Mouse (Mus musculus): ENCODE data around the gene Clcnka. TPM values are rescaled to one million over a fixed set of nuclear protein-coding genes. Genes with fewer than 3 reads are reported as not detected.

The Clcnka gene
- total and polyA plus RNA-seq, 3 experiments, result not detected

DNA sequence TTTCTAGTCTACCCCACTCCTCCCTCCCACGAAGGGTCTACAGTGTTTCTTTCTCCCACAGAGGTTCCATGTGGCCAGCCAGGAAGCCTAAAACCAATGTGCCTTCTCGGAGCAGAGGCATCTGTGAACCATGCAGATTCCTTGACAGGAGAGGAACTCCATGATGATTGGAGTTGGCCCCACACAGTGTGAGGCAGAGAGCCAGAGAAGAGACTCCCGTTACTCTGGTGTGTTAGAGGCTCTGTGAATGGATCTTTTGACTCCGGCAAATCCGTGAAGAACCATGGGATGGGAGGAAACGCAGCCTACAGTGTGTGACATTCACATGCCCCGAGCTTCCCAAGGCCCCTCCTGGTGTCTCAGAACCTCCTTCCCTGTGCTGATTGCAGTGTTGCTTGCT, 55.0 kb downstream of the Clcnka start:
- no peaks in the 10 kb centered on the region for H3K36me3 ChIP-seq (ENCODE audit: control insufficient read depth in 1 of 2, insufficient read depth in 2 of 2, low read length in 2 of 2)
- no peaks in the 10 kb centered on the region for H3K9me3 ChIP-seq (replicated peaks; ENCODE audit: insufficient read depth, low read length)
- H3K4me3 ChIP-seq (ENCODE audit: control insufficient read depth in 1 of 2, insufficient read depth in 1 of 2, low read depth in 2 of 2, low read length in 2 of 2), result no peak overlapping the region
- no peak for TF ChIP-seq MEF2A (IDR thresholded peaks at IDR 0.05; ENCODE audit: extremely low read depth, insufficient replicate concordance, low read depth, low read length, poor library complexity, severe bottlenecking)
- TF ChIP-seq MAX (IDR thresholded peaks at IDR 0.05; ENCODE audit: low read length), result no peak
- TF ChIP-seq ZKSCAN1 (IDR thresholded peaks at IDR 0.05; ENCODE audit: low read depth, low read length), result no peak
- H3K9ac ChIP-seq (ENCODE audit: control insufficient read depth, low read depth, low read length, poor library complexity, severe bottlenecking), result no peak overlapping the region
- H3K79me2 ChIP-seq (ENCODE audit: control insufficient read depth, insufficient read depth, low read length, poor library complexity), result no peaks in the 10 kb centered on the region
- no peak for DNase-seq (ENCODE audit: low read depth, low spot score)
- H3K4me1 ChIP-seq (ENCODE audit: control insufficient read depth in 1 of 2, insufficient read depth in 2 of 2, low read length in 2 of 2), result no peaks in the 10 kb centered on the region
- H3K27me3 ChIP-seq (ENCODE audit: control insufficient read depth in 1 of 2, insufficient read depth in 2 of 2, low read length in 2 of 2), result no peaks in the 10 kb centered on the region
- H3K27ac ChIP-seq (ENCODE audit: control insufficient read depth, low read depth, low read length), result no peak overlapping the region

DNA sequence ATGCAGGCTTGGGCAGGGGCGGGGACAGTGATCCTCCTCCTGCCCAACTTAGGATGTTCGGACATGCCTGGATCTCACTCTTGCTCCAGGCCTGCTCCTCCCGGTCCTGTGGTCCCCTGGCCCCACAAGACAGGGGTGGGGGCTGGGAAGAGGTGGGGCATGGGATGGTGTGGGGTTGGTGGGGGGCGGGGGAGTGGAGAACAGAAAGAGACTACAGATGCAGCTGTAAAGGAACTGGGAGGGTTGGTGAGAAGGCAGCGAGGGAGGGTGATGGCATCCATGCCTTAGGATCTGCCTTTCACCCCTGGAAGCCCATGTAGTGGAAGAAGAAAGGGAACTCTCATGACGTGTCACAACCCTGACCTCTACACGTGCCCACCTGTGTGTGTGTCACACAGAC, 57.0 kb downstream of the Clcnka start:
- Histone ChIP-seq H3K9me3 (replicated peaks; ENCODE audit: insufficient read depth, low read length) (no peaks in the 10 kb centered on the region), H3K27ac (ENCODE audit: control insufficient read depth, low read depth, low read length) (no peak overlapping the region), H3K9ac (ENCODE audit: control insufficient read depth, low read depth, low read length, poor library complexity, severe bottlenecking) (no peak overlapping the region), H3K79me2 (ENCODE audit: control insufficient read depth, insufficient read depth, low read length, poor library complexity) (no peaks in the 10 kb centered on the region), H3K27me3 (ENCODE audit: control insufficient read depth in 1 of 2, insufficient read depth in 2 of 2, low read length in 2 of 2) (no peaks in the 10 kb centered on the region), H3K4me3 (ENCODE audit: control insufficient read depth in 1 of 2, insufficient read depth in 1 of 2, low read depth in 2 of 2, low read length in 2 of 2) (no peak overlapping the region), H3K36me3 (ENCODE audit: control insufficient read depth in 1 of 2, insufficient read depth in 2 of 2, low read length in 2 of 2) (no peaks in the 10 kb centered on the region), H3K4me1 (ENCODE audit: control insufficient read depth in 1 of 2, insufficient read depth in 2 of 2, low read length in 2 of 2) (no peaks in the 10 kb centered on the region)
- no peak for DNase-seq (ENCODE audit: low read depth, low spot score)
- TF ChIP-seq E2F4 (IDR thresholded peaks at IDR 0.05; ENCODE audit: borderline replicate concordance, low read depth, low read length), result no peak
- no peak for TF ChIP-seq MYB (IDR thresholded peaks at IDR 0.05; ENCODE audit: low read depth, low read length)
- no peak for TF ChIP-seq MAX (IDR thresholded peaks at IDR 0.05; ENCODE audit: low read length)
- TF ChIP-seq NELFE (IDR thresholded peaks at IDR 0.05; ENCODE audit: low read depth, low read length), result no peak
- TF ChIP-seq SMC3 (IDR thresholded peaks at IDR 0.05; ENCODE audit: low read depth, low read length), result no peak
- no peak for TF ChIP-seq MYC (IDR thresholded peaks at IDR 0.05; ENCODE audit: low read depth, low read length)
- no peak for TF ChIP-seq CHD1 (IDR thresholded peaks at IDR 0.05; ENCODE audit: low read depth, low read length)
- TF ChIP-seq GABPA (IDR thresholded peaks at IDR 0.05; ENCODE audit: low read depth, low read length), result no peak
- no peak for TF ChIP-seq EP300 (IDR thresholded peaks at IDR 0.05; ENCODE audit: low read depth in 1 of 2, low read length in 2 of 2)
- no peak for TF ChIP-seq POLR2AphosphoS5 (IDR thresholded peaks at IDR 0.05; ENCODE audit: borderline replicate concordance, low read depth, low read length)
- no peak for TF ChIP-seq ZC3H11A (IDR thresholded peaks at IDR 0.05; ENCODE audit: low read depth, low read length)
- TF ChIP-seq ETS1 (IDR thresholded peaks at IDR 0.05; ENCODE audit: low read depth, low read length), result no peak
- no peak for TF ChIP-seq MAZ (IDR thresholded peaks at IDR 0.05; ENCODE audit: low read depth, low read length)
- TF ChIP-seq TAL1 (IDR thresholded peaks at IDR 0.05; ENCODE audit: low read length), result no peak
- TF ChIP-seq SIN3A (IDR thresholded peaks at IDR 0.05; ENCODE audit: low read length), result no peak
- no peak for TF ChIP-seq CHD2 (IDR thresholded peaks at IDR 0.05; ENCODE audit: low read length)
- TF ChIP-seq ZNF384 (IDR thresholded peaks at IDR 0.05; ENCODE audit: low read depth, low read length), result no peak
- no peak for TF ChIP-seq GATA1 (IDR thresholded peaks at IDR 0.05; ENCODE audit: low read depth, low read length)
- no peak for TF ChIP-seq NRF1 (IDR thresholded peaks at IDR 0.05; ENCODE audit: insufficient read depth, low read depth, low read length, poor library complexity, severe bottlenecking)
- TF ChIP-seq HCFC1 (IDR thresholded peaks at IDR 0.05; ENCODE audit: low read depth, low read length), result no peak

All from MEL (cell line).